Mouse (Mus musculus): ENCODE data around the gene A930017K11Rik.

The A930017K11Rik gene

DNA sequence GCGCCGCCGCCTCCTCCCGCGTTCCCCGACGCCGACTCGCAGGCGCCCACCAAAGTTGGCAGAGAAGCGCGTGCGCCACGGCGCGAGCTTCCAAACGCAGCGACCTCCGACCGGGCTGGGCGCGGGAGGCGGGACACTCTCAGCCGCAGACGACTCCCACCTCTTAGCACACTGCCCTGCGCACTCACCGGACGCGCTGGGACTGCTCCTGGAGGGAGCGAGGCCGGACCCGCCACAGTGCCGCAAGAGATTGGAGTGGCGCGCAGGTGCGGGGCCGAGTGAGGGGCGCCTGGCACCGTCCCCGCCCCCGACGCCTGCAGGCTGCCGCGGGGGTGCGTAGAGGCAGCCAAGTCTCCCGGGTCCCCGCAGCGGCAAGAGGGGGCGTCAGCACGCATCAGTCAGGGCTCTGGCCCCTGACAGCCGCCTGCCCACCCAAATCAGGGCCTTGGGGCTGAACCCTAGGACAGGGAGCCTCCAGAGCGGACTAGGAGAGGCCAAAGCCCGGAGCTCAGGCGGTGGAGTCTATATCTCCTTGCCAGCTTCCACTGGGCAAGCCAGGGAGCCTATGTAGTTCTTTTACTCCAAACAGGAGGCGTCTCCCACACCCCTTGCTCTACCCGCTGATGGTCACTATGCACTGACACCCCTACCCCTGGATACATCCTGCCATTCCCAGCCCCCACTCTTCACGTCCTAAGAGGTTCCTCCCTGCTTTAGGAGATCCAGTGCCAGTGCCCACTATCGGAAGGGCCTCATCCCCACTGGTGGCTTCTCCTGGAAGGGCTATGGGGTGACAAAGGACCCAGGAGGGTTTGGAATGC, at the start of gene A930017K11Rik:
Gene A930017K11Rik (minus strand): TSS at position 763 of the 821 bp plus-strand sequence.
- DNase-seq (ENCODE audit: low spot score) = no peak

DNA sequence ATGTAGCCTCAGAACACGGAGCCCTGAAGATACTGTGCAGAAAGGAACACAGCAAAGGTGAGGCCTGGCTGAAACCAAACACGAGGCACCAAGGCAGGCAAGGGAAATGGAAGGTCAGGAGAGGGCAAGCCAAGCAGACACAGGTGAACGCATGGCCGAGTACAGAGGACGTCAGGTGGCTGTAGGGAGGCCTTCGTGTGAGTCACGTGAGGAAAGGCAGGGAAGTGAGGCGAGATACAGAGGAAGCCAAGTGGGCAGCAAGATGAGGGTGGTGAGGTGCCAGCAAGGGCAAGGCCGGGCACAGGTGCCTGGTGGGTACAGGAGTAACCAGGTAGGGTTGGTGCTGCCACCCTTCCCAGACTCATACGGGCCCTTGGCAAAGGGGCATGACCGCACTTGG, 46.1 kb upstream of the A930017K11Rik start:
- no peak for DNase-seq (ENCODE audit: low spot score)

DNA sequence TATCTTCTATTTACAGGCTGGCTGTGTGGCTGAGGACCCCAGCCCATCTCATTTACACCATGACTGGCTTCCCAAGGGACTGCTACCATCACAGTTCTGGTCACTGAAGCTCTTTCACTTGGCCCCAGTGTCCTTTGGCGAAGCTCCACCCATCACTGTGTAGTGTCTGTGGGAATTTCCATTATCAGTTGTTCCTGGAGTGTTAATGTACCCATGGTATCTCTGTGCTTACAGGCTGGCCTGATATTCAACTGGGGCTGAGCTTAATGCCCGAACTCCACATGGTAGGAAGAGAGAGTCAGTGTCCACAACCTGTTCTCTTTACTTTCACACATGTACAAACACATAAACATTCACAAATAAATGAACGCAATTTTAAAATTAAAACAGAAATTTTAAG, 41.1 kb upstream of the A930017K11Rik start:
- DNase-seq (ENCODE audit: low spot score) = no peak

DNA sequence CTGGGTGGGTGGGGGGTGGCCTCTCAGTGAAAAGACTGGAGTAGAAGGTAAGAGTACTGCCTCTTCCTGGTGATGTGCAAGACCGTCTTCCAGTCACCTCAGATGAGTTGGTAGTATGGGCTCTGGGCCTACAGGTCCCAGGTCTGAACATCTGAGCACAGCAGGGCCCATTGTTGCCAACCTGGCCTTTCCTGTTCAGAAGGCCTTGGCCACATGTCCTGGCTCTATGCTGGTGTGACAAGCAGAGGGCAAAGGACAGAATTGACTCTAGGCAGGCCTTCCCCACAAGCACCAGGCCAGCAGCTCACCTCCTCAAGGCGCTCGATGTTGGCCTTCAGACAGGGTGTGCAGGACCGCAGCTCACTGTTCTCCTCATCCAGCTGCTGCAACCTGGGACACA, 39.9 kb upstream of the A930017K11Rik start:
- no peak for DNase-seq (ENCODE audit: low spot score)

DNA sequence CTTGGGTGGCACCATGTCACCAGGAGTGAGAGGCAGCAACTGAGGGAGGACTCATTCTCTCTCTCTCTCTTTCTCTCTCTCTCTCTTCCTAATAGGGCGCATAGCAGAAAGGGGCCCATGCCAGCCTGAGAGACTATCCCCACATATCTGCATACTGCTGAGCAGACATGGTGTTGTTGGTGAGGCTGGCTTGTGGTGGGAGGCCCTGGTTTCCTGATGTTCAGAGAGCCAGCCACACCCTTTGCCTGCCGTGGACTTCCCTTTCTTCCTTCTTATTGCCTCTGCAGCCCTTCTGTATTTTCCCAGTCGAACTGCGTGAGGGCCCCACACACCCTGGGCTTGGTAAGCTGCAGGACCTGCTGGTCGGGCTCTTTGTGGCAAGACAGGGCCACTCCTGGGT, 38.0 kb upstream of the A930017K11Rik start:
- no peak for DNase-seq (ENCODE audit: low spot score)

GRCm38 (mm10) chr17:25985306-25986294, 33.2 kb upstream of the A930017K11Rik start, which contains the start of gene Capn15:
Gene Capn15, minus strand, starts transcription at chr17:25985796.
- DNase-seq (ENCODE audit: low spot score) = peak; percentile 91

DNA sequence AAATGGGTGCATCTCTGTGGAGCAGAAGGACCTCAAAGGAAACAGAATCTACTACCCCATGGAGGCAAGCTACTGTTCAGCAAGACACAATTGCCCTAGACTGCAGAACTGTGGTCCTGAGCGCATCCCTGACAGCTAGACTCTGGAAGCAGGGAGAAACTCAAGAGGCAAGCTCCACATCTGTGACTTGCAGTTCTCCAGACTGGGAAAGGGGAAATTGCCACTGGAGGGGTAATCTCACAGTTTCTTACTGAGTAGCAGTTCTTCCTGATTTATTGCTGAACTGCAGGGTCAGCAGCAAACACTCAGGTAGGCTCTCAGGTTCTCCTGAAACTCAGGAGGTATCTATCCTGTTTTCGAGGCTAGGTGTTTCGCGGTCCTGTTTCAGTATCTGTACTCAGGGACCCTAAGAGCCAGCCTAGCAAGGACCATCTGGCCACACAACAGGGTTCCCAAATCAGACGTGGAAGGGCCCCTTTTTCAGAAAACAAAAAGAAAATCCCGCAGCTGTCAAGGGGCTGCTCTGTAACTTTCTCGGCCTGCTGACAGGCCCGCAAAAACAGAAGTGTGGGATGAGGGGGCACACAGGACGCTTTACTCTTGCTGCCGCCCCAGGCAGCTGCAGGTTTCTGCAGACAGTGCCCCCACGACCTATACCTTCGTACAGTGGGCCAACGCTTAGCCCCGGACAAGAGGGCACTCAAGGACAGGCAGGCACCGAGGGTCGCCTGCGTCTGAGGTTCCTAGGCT, 32.4 kb upstream of the A930017K11Rik start:
- DNase-seq (ENCODE audit: low spot score) = peak; percentile 6

- no peak for DNase-seq (ENCODE audit: low spot score)
Observed at GRCm38 (mm10) chr17:25984066-25984465, 31.7 kb upstream of the A930017K11Rik start.

DNA sequence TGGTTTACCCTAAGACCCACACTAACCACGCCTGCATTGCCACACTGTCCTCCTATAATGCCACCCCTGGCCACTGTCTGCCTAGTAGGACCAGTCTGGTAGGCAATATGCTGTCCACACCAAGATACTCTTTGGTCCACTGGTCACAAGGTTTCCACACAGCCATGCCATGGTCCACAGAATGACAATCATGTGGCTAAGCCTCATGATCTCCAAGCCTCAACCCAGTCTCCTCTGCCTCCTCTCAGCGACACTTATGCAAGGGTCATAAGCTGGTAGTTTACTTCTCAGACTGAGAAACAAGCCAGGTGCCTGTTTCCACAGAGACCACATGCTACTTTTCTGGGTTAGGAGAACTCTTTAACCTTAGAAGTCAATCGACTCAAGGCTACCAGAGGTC, 30.5 kb upstream of the A930017K11Rik start:
- DNase-seq (ENCODE audit: low spot score) = no peak

- DNase-seq (ENCODE audit: low spot score) = no peak
Observed at GRCm38 (mm10) chr17:25980854-25981253, 28.5 kb upstream of the A930017K11Rik start.

DNA sequence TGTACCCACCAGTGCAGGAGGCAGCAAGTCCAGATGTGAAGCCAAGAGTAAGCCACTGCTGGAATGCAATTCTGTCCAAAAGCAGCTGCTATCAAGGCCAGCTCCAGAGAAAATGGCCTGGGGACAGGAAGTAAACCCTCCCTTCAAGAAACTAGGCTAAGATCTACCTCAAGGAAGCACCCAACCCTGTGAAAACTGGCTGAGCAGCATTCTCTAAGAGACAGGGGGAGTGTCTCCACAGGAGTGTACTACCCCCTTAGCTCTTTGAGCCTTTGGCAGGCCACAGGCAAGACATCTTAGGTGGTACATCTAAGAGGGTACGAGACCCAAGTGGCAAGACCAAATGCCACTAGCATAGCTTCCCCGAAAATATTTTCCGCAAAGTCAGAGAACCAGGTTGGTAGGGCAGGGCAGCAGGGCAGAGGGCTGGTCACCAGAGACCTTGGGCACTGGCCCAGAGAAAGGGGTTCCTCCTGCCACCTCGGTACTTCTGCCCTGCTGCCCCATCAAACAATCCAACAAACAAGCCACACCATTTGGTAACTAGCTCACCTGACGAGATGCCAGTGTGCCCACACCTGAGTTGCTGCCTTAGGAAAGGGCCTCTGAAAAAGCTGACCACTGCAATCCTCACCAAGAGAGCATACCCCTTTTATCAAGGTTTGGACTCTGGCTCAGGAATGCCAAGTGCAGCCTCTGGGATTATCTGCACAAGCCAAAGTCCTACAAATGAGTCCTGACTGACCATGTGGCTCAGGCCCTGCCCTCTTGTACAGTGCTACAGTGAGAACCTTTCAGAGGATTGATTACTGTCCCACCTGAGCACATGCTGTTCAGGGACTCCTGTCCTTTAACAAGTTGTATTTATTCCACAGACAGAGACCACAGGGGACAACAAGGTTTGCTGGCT, 27.7 kb upstream of the A930017K11Rik start:
- no peak for DNase-seq (ENCODE audit: low spot score)

GRCm38 (mm10) chr17:25970954-25971707, 18.8 kb upstream of the A930017K11Rik start:
- no peak for DNase-seq (ENCODE audit: low spot score)

- DNase-seq (ENCODE audit: low spot score) = no peak
Observed at GRCm38 (mm10) chr17:25970448-25970847, 18.1 kb upstream of the A930017K11Rik start.

DNA sequence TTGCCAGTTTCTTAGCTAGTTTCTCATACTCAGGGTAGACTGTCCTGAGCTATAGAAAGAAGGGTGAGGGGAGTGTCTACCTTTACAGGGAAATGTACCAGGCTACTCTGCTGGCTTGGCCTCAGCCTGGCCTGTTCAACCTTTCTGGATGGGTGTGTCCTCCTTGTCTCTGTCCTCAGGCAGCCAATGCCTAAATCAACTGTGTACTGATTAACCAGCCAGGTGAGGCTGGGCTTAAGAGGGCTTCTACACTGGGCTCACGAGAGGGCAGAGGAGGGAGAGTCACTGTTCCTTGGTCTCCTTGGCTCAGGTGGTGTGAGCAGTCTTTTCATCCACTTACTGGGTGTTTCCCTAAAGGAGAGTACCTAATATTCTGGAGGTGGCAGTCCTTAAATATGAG, 15.8 kb upstream of the A930017K11Rik start:
- no peak for DNase-seq (ENCODE audit: low spot score)

DNA sequence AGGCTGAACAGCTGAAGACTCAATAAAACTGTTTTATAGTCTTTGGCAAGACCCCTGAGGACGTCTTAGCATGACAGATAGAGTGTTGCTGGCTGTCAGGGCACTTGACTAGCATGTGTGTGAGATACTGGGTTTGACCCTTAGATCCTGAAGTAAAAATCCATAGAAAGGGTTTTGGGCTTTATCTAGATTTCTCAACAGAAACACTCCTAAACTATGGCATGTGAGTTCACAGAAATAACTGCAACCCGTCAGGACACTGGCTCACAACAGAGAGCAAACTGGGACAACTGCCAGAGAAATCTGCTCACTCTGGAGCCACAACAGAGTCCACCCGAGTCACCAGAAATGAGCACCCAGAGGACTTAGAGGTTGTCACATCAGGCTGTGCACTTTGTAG, 15.3 kb upstream of the A930017K11Rik start:
- DNase-seq (ENCODE audit: low spot score) = no peak

- DNase-seq (ENCODE audit: low spot score) = no peak
Observed at GRCm38 (mm10) chr17:25964271-25964670, 11.9 kb upstream of the A930017K11Rik start.

GRCm38 (mm10) chr17:25962413-25962905, 10.1 kb upstream of the A930017K11Rik start:
- DNase-seq (ENCODE audit: low spot score) = no peak

GRCm38 (mm10) chr17:25961566-25961965, 9.2 kb upstream of the A930017K11Rik start:
- DNase-seq (ENCODE audit: low spot score) = no peak

- no peak for DNase-seq (ENCODE audit: low spot score)
Observed at GRCm38 (mm10) chr17:25959630-25960467, 7.5 kb upstream of the A930017K11Rik start.
